ENCODE assay signal across 8 mouse cellular contexts in the genomic region with DNA sequence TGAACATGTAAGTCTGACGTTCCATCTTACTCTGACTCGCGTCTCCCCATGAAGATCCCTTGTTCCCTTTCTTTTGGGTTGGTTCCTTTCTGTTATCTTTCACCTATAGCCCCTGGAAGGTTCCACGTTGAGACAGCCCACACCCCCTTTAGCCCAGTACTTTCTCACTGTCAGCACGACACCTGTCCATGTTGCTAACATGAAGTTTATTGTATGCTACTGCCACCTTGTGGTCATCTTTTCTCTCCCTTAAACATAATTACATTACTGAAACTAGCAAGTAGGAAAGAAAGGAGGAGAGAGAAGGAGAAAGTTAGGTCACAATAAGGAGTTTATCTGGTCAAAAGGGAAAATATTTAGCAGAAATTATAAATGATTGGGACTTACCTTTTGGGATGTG. TPM values are rescaled to one million over a fixed set of nuclear protein-coding genes. Genes with fewer than 3 reads are reported as not detected.
A peak's percentile ranks its signal among the peaks of the same experiment; 100 is the strongest.
DNase-seq lines count a peak whose midpoint lies in the region; ATAC-seq lines count a peak whose summit lies in the region.

No protein-coding gene starts in this region.

- ATAC-seq in CD4-positive, CD25-positive, alpha-beta regulatory T cell, adult 4 months, result peak; percentile 56
- 0 out of 2 replicates have a peak, but pooled peaks have one; percentile 56 for ATAC-seq in neutrophil, adult 5-6 weeks (ENCODE audit: extremely low read depth, insufficient number of reproducible peaks, low FRiP score, poor library complexity, severe bottlenecking)

- DNase-seq in adrenal gland, postnatal 14 days, result peak; percentile 17
- DNase-seq in adrenal gland, postnatal 25 days, result no peak
- DNase-seq in kidney, adult 9 months, result peak; percentile 48
- DNase-seq in kidney, postnatal 10 days, result no peak
- peak; percentile 69 for DNase-seq in embryo, embryonic 10.5 days (ENCODE audit: low spot score)
- no peak for DNase-seq in gastrocnemius, postnatal 4 days (ENCODE audit: low spot score in 2 of 2)

RNA-seq across cellular contexts. Expression of gene Magee1, which starts 16.0 kb away (rescaled TPM):
- 11.2 and 12.5 TPM in 2 replicates for total RNA-seq in adrenal gland, postnatal 14 days (2021)
- total RNA-seq in adrenal gland, postnatal 25 days (2021), result 13.6 and 13.9 TPM in 2 replicates
- 1 to 10 TPM; 2.6 to 3.4 TPM for polyA plus RNA-seq in CD4-positive, CD25-positive, alpha-beta regulatory T cell, adult 4 months (2017; shearing (Covaris generic))
- 0.74 and 1.3 TPM in 2 replicates for total RNA-seq in neutrophil, adult 5-6 weeks (2017)
- 10 to 100 TPM in 1 of 2 experiments, 1 to 10 TPM in 1; 9.8 to 10.4 TPM for total RNA-seq in gastrocnemius, postnatal 4 days (2021)

RNA-seq across cellular contexts. Expression of gene Pbdc1, which starts 24.6 kb away (rescaled TPM):
- 17.5 and 17.8 TPM in 2 replicates for total RNA-seq in adrenal gland, postnatal 14 days (2021)
- total RNA-seq in adrenal gland, postnatal 25 days (2021), result 19.3 and 19.4 TPM in 2 replicates
- polyA plus RNA-seq in CD4-positive, CD25-positive, alpha-beta regulatory T cell, adult 4 months (2017; shearing (Covaris generic)), result 10 to 100 TPM; 30.6 to 38.5 TPM
- 18.5 and 20.4 TPM in 2 replicates for total RNA-seq in neutrophil, adult 5-6 weeks (2017)
- total RNA-seq in gastrocnemius, postnatal 4 days (2021), result 10 to 100 TPM; 13.0 to 16.0 TPM

Comparison
In these comparisons a context has a peak if more than half of its experiments do, and no peak if none do; other contexts are left out.
1. DNase-seq: peak in adrenal gland, postnatal 14 days (single experiment), kidney, adult 9 months (single experiment) and embryo, embryonic 10.5 days (single experiment); none in adrenal gland, postnatal 25 days (single experiment), kidney, postnatal 10 days (single experiment) and gastrocnemius, postnatal 4 days (0 of 2).